Mouse (Mus musculus) thymus, postnatal 0 days (tissue): ENCODE data around the gene Pebp1. TPM values are rescaled to one million over a fixed set of nuclear protein-coding genes. Genes with fewer than 3 reads are reported as not detected.

ENCODE experiments used
- DNase-seq: peaks from one replicate; pipeline ENCODE4 v3.0.0-alpha.2; 2015; ENCODE audit warnings: low spot score
- polyA plus RNA-seq: library from polyadenylated mRNA; unstranded; fragments of >200 nt; fragmentation: Nextera tagmentation; extraction: Ambion mirVana; gene quantifications from 2 replicates; pipeline ENCODE4 v1.2.1, GENCODE M21; 2015

Pebp1 gene
- polyA plus RNA-seq, 1 experiment from 2014 or later: 420 TPM

DNA sequence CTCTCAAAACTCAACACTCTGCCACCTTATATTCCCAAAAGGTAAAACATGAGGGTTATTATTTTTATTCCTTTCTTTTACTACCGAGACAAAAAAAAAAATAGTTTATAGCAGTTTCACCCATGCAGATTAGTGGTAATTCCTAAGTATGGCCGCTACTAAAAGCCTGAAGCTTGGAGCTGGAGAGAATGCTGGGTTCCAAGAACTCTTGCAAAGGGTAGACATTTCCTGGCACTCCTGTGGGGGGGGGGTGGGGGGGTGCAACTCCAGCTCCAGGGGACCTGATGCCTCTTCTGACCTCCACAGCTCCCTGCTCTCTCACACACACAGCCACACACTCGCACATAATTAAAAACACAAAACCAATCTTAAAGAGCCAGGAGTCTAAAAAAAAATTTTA, 1.1 kb downstream of the Pebp1 start:
- DNase-seq: no peak

DNA sequence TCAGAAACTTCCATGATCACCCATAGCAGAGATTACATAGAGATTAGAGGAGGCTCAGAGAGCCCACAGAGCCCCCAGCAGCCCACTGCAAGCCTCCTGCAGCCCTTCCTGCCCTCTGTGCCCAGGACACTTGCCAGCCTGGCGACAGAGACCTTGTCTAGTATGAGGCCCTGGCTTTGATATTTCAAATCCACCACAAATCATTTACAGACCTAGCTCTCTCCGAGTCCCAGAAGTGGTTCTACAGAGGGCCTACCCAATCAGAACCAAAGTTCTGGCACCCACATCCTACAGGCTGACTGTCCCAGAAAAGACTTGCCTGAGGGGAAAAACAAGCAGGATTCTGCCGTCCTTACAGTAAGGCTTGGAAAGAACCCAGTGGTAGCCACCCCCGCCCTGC, 2.2 kb downstream of the Pebp1 start:
- no peak for DNase-seq

DNA sequence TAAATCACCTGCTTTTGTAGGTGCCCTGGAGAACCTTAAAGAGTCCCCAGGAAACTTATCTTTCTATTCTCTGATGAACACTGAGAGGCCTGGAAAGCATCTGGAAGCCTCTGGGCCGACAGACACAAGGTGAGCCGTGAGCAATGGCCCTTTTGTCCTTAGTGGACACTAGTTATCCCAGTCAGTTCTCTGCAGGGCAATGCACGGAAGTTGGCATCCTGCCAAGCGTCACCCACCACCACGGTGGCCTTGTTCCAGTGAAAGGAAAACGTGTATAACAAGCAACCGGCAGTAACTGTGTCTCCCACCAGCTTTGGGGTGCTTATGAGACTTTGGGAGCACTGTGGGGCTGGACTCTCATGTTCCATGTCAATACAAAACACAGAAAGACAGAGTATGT, 2.7 kb downstream of the Pebp1 start:
- no peak for DNase-seq

DNA sequence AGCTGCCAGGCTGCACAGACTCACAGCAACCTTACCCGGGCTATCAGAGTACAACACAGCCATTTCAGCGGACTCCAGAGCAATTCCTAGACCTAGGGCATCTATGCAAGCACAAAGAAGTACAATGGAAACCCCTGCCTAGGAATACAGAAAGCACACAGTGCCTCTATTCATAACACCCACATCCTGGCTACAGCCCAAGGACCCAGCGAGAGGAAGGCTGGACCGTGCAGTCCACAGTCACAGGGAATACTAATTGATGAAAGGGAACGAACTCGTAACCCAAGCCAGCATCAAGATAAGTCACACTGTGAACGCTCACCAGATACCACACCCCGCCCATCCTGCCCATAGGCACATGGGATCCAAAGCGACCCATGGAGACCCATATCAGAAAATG, 3.4 kb downstream of the Pebp1 start:
- DNase-seq: no peak

- no peak for DNase-seq
Observed at GRCm38 (mm10) chr5:117282360-117282759, 5.1 kb downstream of the Pebp1 start.

DNA sequence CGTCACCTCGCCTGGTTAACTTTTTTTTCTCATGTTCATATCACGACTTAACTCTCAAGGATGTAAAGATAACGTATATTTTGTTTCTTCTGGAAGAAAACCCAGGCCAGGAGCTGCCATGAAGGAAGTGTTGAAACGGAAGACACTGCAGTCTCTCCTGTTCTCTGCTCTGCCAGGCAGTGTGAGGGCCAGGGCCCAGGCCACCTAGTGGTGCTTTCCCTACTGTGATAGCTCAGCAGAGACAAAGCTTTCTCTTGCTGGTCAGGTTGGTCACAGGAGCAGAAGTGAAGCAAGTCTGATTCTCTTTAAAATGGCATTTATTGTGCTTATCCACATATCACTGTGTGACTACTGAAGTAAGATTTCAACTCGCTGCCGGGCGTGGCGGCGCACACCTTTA, 5.9 kb downstream of the Pebp1 start:
- no peak for DNase-seq

GRCm38 (mm10) chr5:117279669-117280050, 7.8 kb downstream of the Pebp1 start:
- no peak for DNase-seq

DNA sequence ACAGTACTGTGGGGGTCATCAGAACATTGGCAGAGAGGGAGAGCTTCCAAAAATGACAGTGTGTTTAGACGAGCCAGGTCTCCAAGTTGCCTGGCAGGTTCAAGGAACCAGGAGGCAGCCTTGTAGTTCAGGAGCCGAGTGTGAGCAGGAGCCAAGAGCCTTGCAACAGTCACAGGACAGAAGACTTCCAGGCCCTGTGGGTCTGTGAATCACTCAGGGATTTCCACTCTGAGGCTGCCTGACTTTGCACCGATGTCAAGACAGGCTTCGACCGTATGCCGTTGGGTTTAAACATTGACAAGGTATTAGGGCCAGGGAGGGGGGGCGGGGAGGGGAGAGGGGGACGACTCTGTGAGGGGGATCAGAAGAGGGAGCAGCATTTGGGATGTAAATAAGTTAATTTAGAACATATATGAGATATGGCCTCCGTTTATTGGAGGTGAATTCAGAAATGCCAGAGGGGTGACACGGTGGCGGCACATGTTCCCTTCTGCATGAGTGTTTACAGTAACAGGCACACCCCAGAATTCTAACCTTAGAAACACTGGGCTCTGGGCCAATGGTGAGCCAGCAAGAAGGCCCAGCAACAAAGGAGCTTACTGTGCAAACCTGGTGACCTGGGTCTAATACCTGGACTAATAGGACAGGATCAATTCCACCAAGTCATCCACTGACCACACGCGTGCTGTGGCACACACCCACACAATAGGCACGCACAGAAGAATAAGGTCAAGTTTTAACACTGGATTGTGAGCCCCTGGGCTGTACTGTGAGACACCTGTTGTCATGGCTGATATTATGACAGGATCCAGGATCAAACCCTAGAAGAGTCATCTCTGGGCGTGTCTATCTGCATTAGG, 8.4 kb downstream of the Pebp1 start:
- DNase-seq: no peak

- DNase-seq: no peak
Observed at GRCm38 (mm10) chr5:117277784-117278183, 9.6 kb downstream of the Pebp1 start.

- DNase-seq: no peak
Observed at GRCm38 (mm10) chr5:117274817-117275216, 12.6 kb downstream of the Pebp1 start.

GRCm38 (mm10) chr5:117271945-117272344, 15.5 kb downstream of the Pebp1 start:
- DNase-seq: no peak

DNA sequence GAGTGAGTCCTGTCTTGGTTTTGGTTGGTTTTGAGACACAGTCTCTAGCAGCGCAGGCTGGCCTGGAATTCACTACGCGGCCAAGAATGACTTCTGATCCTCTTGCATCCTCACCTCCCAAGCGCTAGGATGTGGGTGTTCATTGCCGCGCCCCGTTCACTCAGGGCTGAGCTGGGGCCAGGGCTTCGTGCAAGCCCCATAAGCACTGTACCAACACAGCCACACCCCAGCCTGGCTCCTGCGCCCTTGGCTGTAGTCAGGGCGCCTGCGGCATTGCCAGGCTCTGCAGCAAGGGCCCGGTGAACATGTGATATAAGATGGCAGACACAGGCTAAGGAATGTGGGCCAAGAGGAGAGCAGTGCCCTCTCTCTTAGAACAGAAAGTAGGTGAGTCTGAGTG, 18.0 kb downstream of the Pebp1 start:
- no peak for DNase-seq

- no peak for DNase-seq
Observed at GRCm38 (mm10) chr5:117268749-117269148, 18.7 kb downstream of the Pebp1 start.

DNA sequence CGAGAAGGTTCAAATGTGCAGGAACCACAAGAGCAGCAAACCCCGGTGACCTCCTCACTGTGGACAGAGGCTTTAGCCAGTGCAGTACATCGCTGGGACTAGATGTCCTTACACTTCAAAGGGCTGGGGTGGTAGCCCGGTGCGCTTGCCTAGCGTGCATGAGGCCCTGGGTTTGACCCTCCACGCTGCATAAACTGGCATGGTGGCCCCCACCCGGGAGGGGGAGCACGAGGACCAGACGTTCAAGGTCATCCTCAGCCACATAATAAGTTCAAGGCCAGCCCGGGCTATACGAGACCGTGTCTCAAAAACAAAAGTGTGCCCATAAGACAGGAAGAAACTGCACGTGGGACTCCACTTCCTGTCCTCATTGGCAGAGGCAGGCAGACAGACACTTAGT, 19.5 kb downstream of the Pebp1 start:
- DNase-seq: no peak

DNA sequence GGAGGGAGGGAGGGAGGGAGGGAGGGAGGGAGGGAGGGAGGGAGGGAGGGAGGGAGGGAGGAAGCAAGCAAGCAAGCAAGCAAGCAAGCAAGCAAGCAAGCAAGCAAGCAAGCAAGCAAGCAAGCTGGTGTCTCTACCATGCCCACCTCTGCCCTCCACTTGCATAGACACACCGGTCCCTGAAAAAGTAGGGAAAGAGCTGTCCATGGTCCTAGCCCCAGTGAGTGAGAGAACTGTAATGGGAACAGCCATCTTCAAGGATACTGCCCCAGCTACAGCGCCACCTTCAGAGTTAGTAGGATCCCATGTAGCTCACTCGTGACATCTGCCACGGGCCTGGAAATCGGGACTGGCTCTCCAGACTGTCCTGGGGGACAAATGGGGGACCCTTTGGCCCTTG, 22.7 kb downstream of the Pebp1 start:
- no peak for DNase-seq

GRCm38 (mm10) chr5:117263566-117263965, 23.9 kb downstream of the Pebp1 start:
- no peak for DNase-seq

- no peak for DNase-seq
Observed at GRCm38 (mm10) chr5:117258276-117258675, 29.1 kb downstream of the Pebp1 start.

DNA sequence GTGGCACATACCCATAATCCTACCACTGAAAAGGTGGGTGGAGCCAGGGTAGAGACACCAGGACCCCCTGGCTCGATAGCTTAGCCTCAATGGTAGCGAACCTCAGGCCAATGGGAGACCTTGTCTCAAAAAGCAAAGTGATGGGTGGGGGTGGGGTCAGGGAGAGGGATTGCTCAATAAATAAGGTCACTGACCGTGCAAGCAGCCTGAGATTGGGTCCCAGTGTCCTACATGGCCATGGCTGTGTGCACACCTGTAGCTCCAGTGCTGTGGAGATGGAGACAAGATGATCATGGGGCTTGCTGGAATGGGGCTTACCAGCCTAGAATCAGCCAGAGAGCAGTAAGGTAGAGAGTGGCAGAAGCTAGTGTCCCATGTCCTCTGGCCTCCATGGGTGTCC, 35.7 kb downstream of the Pebp1 start:
- DNase-seq: no peak

- DNase-seq: no peak
Observed at GRCm38 (mm10) chr5:117250796-117251195, 36.6 kb downstream of the Pebp1 start.

DNA sequence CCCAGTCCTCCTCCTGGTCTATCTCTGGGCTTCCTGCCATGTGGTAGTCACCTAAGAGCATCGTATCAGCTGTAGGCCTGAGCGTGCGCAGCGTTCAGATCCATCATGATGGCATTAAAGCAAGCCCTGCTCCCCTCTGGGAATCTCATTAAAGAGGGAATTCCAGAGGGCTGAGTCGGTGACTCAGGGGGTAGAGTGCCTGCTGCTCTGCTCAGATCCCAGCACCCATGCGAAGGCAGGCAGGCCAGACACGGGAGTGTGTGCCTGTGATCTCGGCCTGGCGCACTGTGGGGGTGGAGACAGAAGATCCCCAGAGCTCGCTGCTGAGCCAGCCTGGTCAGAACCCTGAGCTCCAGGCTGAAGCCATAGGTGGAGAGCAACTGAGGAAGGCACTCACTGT, 39.1 kb downstream of the Pebp1 start:
- no peak for DNase-seq

- DNase-seq: no peak
Observed at GRCm38 (mm10) chr5:117245170-117245569, 42.3 kb downstream of the Pebp1 start.

- no peak for DNase-seq
Observed at GRCm38 (mm10) chr5:117242671-117243478, 44.5 kb downstream of the Pebp1 start.
